Mouse (Mus musculus): Measurements from ENCODE around the gene Kank1.

GRCm38 (mm10) chr19:25295207-25295606, 58.4 kb downstream of the Kank1 start:
- TF ChIP-seq CTCF (IDR thresholded peaks at IDR 0.05; ENCODE audit: borderline replicate concordance, extremely low read depth, insufficient read depth, insufficient read length) (no peak), POLR2A (IDR thresholded peaks at IDR 0.05; ENCODE audit: borderline replicate concordance, extremely low read depth, insufficient read depth, insufficient read length, poor library complexity, severe bottlenecking) (no peak)

Measured in brain, embryonic 14.5 days (tissue).